Mouse (Mus musculus): ENCODE data around the gene Ints14.
"Not testable (repeated sequence)": the region's sequence is repeated elsewhere in the genome, so short reads cannot be mapped to it uniquely, and the experiment has no call there.

Gene Ints14

GRCm38 (mm10) chr9:65019146-65019545 lies 58.4 kb downstream of the Ints14 start:
- no peak for DNase-seq (ENCODE audit: low read depth, low spot score)

GRCm38 (mm10) chr9:65020128-65020527 lies 59.4 kb downstream of the Ints14 start:
- no peak for DNase-seq (ENCODE audit: low read depth, low spot score)

- DNase-seq (ENCODE audit: low read depth, low spot score) = peak; percentile 83
Observed at GRCm38 (mm10) chr9:65020991-65021886, 60.5 kb downstream of the Ints14 start, which contains the start of gene Hacd3. Gene Hacd3 (minus strand): TSS chr9:65021693.

- DNase-seq (ENCODE audit: low read depth, low spot score) = no peak
Observed at GRCm38 (mm10) chr9:65021887-65022579, 61.3 kb downstream of the Ints14 start.

GRCm38 (mm10) chr9:65022580-65023135 lies 62.0 kb downstream of the Ints14 start:
- no peak for DNase-seq (ENCODE audit: low read depth, low spot score)

- DNase-seq (ENCODE audit: low read depth, low spot score) = no peak
Observed at GRCm38 (mm10) chr9:65023447-65023846, 62.7 kb downstream of the Ints14 start.

- DNase-seq (ENCODE audit: low read depth, low spot score) = no peak
Observed at GRCm38 (mm10) chr9:65027241-65027640, 66.5 kb downstream of the Ints14 start.

- DNase-seq (ENCODE audit: low read depth, low spot score) = no peak
Observed at GRCm38 (mm10) chr9:65028313-65028712, 67.6 kb downstream of the Ints14 start.

- DNase-seq (ENCODE audit: low read depth, low spot score) = not testable (repeated sequence)
Observed at GRCm38 (mm10) chr9:65031355-65031754, 70.7 kb downstream of the Ints14 start.

- no peak for DNase-seq (ENCODE audit: low read depth, low spot score)
Observed at GRCm38 (mm10) chr9:65031894-65032268, 71.2 kb downstream of the Ints14 start.

GRCm38 (mm10) chr9:65032269-65033108 lies 71.8 kb downstream of the Ints14 start, which contains the start of gene Dpp8:
Gene Dpp8 (plus strand): TSS chr9:65032414.
- peak; percentile 88 for DNase-seq (ENCODE audit: low read depth, low spot score)

- DNase-seq (ENCODE audit: low read depth, low spot score) = no peak
Observed at GRCm38 (mm10) chr9:65036456-65036855, 75.8 kb downstream of the Ints14 start.

All from forelimb bud, embryonic 11.5 days (tissue).